Mouse (Mus musculus): ENCODE results near the gene Odam. TPM values are rescaled to one million over a fixed set of nuclear protein-coding genes. Genes with fewer than 3 reads are reported as not detected.

Gene Odam
- total RNA-seq (2022), result not detected

GRCm38 (mm10) chr5:87884729-87885128, at the start of gene Odam:
TSS of gene Odam (plus strand) at chr5:87885029.
- DNase-seq (ENCODE audit: low spot score), result no peak

GRCm38 (mm10) chr5:87855136-87855716, 29.6 kb upstream of the Odam start:
- no peak for DNase-seq (ENCODE audit: low spot score)

GRCm38 (mm10) chr5:87870084-87870483, 14.7 kb upstream of the Odam start:
- no peak for DNase-seq (ENCODE audit: low spot score)

GRCm38 (mm10) chr5:87871423-87871822, 13.4 kb upstream of the Odam start:
- no peak for DNase-seq (ENCODE audit: low spot score)

GRCm38 (mm10) chr5:87925372-87925771, 40.5 kb downstream of the Odam start, which contains the start of gene Csn3:
TSS of gene Csn3 (plus strand) at chr5:87925579.
- no peak for DNase-seq (ENCODE audit: low spot score)

GRCm38 (mm10) chr5:87931603-87932002, 46.8 kb downstream of the Odam start:
- no peak for DNase-seq (ENCODE audit: low spot score)

- no peak for DNase-seq (ENCODE audit: low spot score)
Measured at GRCm38 (mm10) chr5:87940752-87941151, 55.9 kb downstream of the Odam start.

GRCm38 (mm10) chr5:87942515-87942914, 57.7 kb downstream of the Odam start:
- no peak for DNase-seq (ENCODE audit: low spot score)

Other genes starting within 250 kb of the Odam start
- gene Csn1s1, start 218.8 kb upstream of the Odam start, total RNA-seq (2022), result not detected
- not detected for gene Csn2, start 185.4 kb upstream of the Odam start, total RNA-seq (2022)
- not detected for gene Csn1s2a, start 110.5 kb upstream of the Odam start, total RNA-seq (2022)
- not detected for gene Csn1s2b, start 76.9 kb upstream of the Odam start, total RNA-seq (2022)
- gene Prr27, start 59.3 kb upstream of the Odam start, total RNA-seq (2022), result not detected
- not detected for gene Csn3, start 40.5 kb downstream of the Odam start, total RNA-seq (2022)
- gene 2310003L06Rik, start 84.4 kb downstream of the Odam start, total RNA-seq (2022), result not detected
- not detected for gene Gm28434, start 84.5 kb downstream of the Odam start, total RNA-seq (2022)
- gene Cabs1, start 94.4 kb downstream of the Odam start, total RNA-seq (2022), result not detected
- gene Smr3a, start 117.5 kb downstream of the Odam start, total RNA-seq (2022), result not detected
- gene Smr2, start 201.5 kb downstream of the Odam start, total RNA-seq (2022), result not detected
- gene Gm11116, start 226.5 kb downstream of the Odam start, total RNA-seq (2022), result not detected